Mouse (Mus musculus): Measurements from ENCODE around the gene Suox. TPM values are rescaled to one million over a fixed set of nuclear protein-coding genes. Genes with fewer than 3 reads are reported as not detected.
"Not testable (repeated sequence)": the region's sequence is repeated elsewhere in the genome, so short reads cannot be mapped to it uniquely, and the experiment has no call there.

The Suox gene
- polyA plus RNA-seq, 1 experiment: 21.0 TPM

DNA sequence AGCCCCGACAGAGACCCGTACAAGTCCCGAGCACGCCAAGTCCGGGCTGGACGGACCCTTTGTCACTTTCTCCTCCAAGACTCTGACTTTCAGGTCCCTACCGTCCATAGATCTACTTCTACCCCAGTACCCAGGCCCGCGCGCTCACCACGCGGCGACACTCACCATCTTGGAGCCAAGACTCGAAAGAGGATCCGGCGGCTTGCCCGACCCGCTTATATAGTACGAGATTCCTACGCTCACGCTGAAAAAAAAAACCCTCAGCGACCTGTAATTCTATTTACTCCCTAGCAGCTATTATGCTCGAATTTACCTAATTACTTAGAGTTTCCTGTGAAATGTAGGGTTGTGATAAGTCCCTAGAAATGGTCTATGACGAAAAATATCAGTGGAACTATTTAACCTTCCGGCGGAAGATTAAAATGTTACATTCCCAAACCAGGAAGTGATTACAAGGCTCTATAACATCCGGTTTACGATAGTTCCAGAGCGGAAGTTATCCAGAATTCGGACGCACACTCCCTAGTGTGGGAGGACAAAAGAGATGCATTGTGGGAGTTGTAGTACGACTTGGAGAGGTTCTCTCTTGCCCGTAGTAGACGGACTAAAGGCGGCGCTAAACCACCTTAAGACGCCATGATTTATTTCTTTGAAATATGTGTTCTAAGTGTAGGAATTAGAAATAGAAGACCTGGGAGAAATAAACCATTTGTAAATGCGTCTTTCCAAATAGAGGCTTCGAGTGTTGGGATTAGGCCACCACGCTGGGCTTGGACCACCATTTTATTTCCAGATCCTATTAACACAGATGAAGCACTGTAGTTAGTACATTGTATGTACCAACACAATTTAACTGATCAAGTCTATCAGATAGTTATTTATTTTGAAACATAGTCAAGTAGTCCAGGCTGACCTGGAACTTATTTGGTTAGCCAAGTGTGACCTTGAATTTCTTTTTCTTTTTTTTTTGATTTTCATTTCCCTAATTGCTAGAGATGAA is 47.3 kb downstream of the Suox start, which contains the start of gene Rps26:
Gene Rps26, minus strand, starts transcription at position 437 of the 1,000 bp plus-strand sequence.
- DNase-seq (ENCODE audit: low spot score): peak; percentile 77

DNA sequence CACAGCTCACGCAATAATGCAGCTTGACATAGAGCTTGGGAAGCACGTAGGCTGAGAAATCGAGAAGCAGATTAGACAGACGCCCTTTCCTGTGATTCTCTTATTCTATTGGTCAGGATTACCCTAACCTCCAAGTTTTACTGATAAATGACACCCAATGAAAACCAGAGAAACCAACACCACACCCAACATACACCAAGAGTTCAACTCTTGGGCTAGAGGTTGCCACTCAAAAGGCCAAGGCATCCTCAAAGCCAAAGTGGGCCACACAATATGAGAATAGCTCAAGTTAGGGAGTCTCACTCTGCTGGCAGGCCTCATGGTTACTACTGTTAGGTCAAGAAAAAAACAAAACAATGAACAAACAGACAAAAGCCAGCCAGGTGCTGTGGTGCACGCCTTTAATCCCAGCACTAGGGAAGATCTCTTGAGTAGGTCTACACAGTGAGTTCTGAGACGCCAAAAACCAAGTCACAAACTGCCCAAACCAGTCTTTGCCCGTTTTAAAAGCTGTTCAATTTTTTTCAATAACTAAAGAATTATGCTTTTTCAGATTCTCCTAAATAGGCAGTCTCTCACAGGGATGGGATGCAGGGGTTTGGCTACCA is 48.5 kb downstream of the Suox start:
- no peak for DNase-seq (ENCODE audit: low spot score)

DNA sequence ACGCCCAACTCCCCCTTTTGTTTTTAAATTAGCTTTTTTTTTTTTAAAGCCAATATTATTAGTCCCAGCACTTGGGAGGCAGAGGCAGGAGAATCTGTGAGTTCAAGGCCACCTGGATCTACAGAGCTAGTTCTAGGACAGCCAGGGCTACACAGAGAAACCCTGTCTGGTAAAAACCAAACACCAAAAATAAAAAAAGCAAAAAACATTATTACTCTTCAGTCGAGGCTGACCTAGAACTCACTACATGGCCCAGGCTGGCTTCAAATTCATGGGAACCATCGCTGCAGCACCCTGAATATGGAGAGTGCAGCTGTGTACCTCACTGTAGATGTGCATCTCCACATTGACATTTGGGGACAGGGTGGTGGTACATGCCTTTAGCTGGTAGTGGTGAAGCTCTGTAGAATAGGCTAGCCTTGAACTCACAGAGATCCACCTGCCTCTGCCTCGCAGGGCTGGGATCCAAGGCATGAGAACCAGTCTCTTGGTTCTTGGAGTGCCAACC is 50.7 kb downstream of the Suox start:
- not testable (repeated sequence) for DNase-seq (ENCODE audit: low spot score)

DNA sequence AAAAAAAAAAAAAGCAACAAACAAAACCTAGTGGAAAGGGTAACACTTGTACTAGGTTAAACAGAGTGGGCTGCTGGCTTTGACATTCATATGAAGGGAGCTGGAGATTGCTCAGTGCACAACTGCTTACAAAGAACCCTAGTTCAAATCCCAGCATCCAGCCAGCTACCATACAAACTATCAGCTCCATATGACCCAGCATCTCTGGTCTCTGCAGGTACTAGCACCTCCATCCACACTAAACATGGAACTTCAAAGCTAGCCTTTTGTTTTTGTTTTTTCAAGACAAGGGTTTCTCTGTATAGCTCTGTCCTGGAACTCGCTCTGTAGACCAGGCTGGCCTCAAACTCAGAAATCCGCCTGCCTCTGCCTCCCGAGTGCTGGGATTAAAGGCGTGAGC is 51.2 kb downstream of the Suox start:
- DNase-seq (ENCODE audit: low spot score): no peak

DNA sequence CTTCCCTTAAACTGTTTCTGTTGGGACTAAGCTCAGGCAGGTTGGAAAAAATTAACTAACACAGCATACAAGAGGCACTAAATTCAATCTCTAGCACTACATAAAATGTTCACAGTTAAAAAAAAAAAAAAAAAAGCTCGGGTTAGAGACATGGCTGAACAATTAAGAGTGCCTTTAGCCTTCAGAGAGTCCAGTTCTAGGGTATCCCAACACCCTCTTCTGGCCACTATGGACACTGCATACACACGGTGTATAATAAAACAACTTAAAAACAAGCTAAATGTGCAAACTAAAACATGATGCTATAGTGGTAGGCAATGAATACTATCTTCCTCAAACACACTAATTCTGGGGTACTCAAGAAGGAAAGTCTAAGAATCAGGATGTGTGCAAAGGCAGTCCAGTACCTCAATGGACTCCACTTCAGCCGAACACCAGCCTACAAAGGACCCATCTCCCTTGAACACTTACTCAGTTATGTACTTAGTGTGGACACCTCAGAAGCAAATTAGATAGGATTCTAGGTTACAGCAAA is 51.8 kb downstream of the Suox start:
- no peak for DNase-seq (ENCODE audit: low spot score)

DNA sequence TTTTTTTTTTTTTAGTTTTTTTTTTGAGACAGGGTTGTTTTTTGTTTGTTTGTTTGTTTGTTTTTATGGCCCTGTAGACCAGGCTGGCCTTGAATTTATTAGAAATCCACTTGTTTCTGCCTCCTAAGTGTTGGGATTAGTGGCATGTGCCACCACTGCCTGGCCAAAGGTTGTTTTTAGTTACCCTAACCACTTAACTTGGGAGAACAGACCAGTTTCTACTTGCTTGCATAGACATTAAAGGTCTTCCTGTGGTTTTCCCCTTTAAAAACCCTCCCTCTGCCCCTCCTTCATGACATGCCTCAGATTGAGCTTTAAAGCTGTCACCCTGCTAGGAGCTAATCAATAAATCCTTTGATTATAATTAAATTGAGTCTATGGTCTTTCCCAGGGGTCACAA is 53.6 kb downstream of the Suox start:
- no peak for DNase-seq (ENCODE audit: low spot score)

Other genes with a start within 250 kb of the Suox start
- gene Smarcc2, start 214.8 kb downstream of the Suox start, polyA plus RNA-seq (2012; rRNA removed): 91.5 and 97.0 TPM in 2 replicates
- 10,835 and 11,320 TPM in 2 replicates for gene Myl6, start 179.9 kb downstream of the Suox start, polyA plus RNA-seq (2012; rRNA removed)
- gene Myl6b, start 175.4 kb downstream of the Suox start, polyA plus RNA-seq (2012; rRNA removed): 3.0 and 3.3 TPM in 2 replicates
- gene Esyt1, start 148.2 kb downstream of the Suox start, polyA plus RNA-seq (2012; rRNA removed): 56.9 and 61.6 TPM in 2 replicates
- 12.5 TPM in 2 replicates for gene Zc3h10, start 126.3 kb downstream of the Suox start, polyA plus RNA-seq (2012; rRNA removed)
- 2,645 and 3,313 TPM in 2 replicates for gene Rpl41, start 124.8 kb downstream of the Suox start, polyA plus RNA-seq (2012; rRNA removed)
- 74.1 and 75.9 TPM in 2 replicates for gene Pa2g4, start 108.1 kb downstream of the Suox start, polyA plus RNA-seq (2012; rRNA removed)
- 25.1 and 27.0 TPM in 2 replicates for gene Erbb3, start 84.4 kb downstream of the Suox start, polyA plus RNA-seq (2012; rRNA removed)
- gene Rps26, start 47.3 kb downstream of the Suox start, polyA plus RNA-seq (2012; rRNA removed): 1,064 and 1,154 TPM in 2 replicates
- 1.4 and 2.3 TPM in 2 replicates for gene Ikzf4, start 28.1 kb downstream of the Suox start, polyA plus RNA-seq (2012; rRNA removed)
- gene Rab5b, start 22.2 kb upstream of the Suox start, polyA plus RNA-seq (2012; rRNA removed): 101 and 107 TPM in 2 replicates
- gene Pmel, start 30.1 kb upstream of the Suox start, polyA plus RNA-seq (2012; rRNA removed): 0.72 and 0.95 TPM in 2 replicates
- gene Cdk2, start 31.0 kb upstream of the Suox start, polyA plus RNA-seq (2012; rRNA removed): 23.6 and 32.4 TPM in 2 replicates
- 65.5 and 71.0 TPM in 2 replicates for gene Dgka, start 70.8 kb upstream of the Suox start, polyA plus RNA-seq (2012; rRNA removed)
- 32.9 and 36.9 TPM in 2 replicates for gene Pym1, start 73.8 kb upstream of the Suox start, polyA plus RNA-seq (2012; rRNA removed)
- gene Mmp19, start 116.8 kb upstream of the Suox start, polyA plus RNA-seq (2012; rRNA removed): 19.8 and 22.1 TPM in 2 replicates
- 19.0 and 31.0 TPM in 2 replicates for gene Dnajc14, start 130.0 kb upstream of the Suox start, polyA plus RNA-seq (2012; rRNA removed)
- 32.2 and 41.0 TPM in 2 replicates for gene Tmem198b, start 130.3 kb upstream of the Suox start, polyA plus RNA-seq (2012; rRNA removed)
- gene Sarnp, start 143.3 kb upstream of the Suox start, polyA plus RNA-seq (2012; rRNA removed): 78.5 and 79.8 TPM in 2 replicates
- 50.2 and 65.7 TPM in 2 replicates for gene Ormdl2, start 147.6 kb upstream of the Suox start, polyA plus RNA-seq (2012; rRNA removed)
- gene Gdf11, start 217.6 kb upstream of the Suox start, polyA plus RNA-seq (2012; rRNA removed): 1.7 and 2.3 TPM in 2 replicates
- gene Cd63, start 226.9 kb upstream of the Suox start, polyA plus RNA-seq (2012; rRNA removed): 337 and 381 TPM in 2 replicates
- 24.2 and 35.0 TPM in 2 replicates for gene Rdh5, start 248.8 kb upstream of the Suox start, polyA plus RNA-seq (2012; rRNA removed)
- 286 and 328 TPM in 2 replicates for gene Bloc1s1, start 250.0 kb upstream of the Suox start, polyA plus RNA-seq (2012; rRNA removed)